Mouse (Mus musculus) yolk sac, embryonic 10.5 days (tissue): Measurements from ENCODE around the gene Yod1.

ENCODE experiments used
- DNase-seq: peaks from one replicate; pipeline ENCODE4 v3.0.0-alpha.2; 2017; ENCODE audit warnings: low spot score

Gene Yod1

GRCm38 (mm10) chr1:130732706-130733658, 15.9 kb downstream of the Yod1 start:
- DNase-seq = no peak

- peak; percentile 47 for DNase-seq
Observed at GRCm38 (mm10) chr1:130733671-130734070, 16.5 kb downstream of the Yod1 start.

DNA sequence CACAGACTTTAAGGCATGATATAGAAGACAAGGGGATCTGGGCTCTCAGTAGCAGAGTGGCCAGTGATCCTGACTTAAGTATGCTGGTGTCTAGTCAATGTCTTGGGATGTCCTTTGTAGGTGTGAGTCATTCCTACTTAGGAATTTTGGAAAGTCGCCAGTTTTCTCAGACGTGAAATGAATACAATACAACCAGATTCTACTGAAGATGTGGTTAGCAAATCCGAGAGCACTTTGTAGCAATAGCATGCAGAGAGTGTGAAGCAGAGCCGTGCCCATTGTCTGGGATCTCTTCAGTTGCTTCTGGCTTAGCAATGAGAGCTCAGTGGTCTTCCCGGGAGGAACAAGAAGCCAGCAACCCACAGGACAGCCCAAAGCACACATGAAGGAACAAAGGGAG, 17.3 kb downstream of the Yod1 start:
- DNase-seq = no peak

DNA sequence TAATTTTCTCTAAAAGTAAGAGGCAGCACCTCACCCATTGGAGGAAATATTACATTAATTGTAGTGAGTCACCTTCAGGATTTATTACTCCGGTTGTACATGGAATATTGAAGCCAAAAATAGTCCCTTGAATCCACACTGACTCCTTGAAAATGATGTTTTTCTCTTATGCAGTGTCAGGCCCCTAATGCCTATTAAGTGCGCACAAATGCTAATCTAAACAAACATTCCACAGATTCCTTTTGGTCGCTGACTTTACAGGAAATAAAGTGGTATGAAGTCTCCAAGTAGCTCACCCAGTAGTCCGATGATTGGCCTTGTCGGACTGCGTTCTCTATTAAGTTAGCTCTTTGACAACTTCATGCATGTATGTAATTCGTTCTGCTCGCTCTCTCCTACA, 17.7 kb downstream of the Yod1 start:
- no peak for DNase-seq

DNA sequence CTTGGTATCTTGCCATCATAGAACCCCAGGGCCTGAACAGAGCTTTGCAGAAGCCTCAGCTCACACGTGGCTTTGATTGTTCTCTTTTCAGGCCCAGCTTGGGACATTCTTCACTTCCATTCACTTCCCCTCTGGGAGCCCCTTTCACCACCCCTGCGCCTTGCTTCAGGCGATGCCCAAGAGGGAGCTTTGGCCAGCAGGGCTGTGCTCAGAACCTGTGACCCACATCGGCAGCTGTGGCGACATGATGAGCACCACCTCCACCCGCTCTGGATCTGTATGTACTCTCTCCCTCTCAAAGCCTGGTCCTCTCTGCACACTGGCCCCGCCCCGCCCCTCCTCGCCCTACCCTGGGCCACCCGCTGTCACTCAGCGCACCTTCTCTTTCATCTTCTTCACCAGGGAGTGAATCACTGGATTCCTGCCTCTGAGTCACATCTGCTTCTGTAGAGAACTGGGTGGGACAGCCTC, 20.3 kb downstream of the Yod1 start:
- no peak for DNase-seq

GRCm38 (mm10) chr1:130737916-130738315, 20.8 kb downstream of the Yod1 start:
- DNase-seq = no peak

DNA sequence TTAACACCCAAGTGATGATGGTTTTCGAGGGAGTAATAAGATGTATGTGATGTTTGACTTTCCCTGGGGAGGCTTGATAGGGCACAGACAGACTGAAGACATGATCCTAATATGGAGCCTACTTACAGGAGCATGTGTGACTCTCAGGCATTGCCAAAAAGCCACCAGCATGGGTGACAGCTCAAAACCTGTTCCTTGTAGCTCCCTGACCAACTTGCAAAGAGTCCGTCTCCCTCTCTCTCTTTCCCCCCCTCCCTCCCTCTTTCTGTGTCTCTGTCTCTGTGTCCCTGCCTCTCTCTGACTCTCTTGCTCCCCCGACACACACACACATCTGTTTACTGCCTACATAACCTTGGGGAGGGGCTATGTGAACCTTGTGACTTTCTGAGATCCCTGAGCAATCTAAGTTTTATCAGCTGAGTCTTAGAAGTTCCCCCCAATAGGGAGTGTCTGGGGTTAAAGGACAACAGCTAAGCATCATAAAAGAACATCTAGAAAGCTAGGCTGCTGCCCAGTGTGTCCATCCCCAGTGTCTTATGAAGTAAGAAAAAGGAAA, 21.5 kb downstream of the Yod1 start:
- peak; percentile 54 for DNase-seq

- DNase-seq = no peak
Observed at GRCm38 (mm10) chr1:130739636-130740035, 22.5 kb downstream of the Yod1 start.

- DNase-seq = no peak
Observed at GRCm38 (mm10) chr1:130740227-130740648, 23.1 kb downstream of the Yod1 start.

DNA sequence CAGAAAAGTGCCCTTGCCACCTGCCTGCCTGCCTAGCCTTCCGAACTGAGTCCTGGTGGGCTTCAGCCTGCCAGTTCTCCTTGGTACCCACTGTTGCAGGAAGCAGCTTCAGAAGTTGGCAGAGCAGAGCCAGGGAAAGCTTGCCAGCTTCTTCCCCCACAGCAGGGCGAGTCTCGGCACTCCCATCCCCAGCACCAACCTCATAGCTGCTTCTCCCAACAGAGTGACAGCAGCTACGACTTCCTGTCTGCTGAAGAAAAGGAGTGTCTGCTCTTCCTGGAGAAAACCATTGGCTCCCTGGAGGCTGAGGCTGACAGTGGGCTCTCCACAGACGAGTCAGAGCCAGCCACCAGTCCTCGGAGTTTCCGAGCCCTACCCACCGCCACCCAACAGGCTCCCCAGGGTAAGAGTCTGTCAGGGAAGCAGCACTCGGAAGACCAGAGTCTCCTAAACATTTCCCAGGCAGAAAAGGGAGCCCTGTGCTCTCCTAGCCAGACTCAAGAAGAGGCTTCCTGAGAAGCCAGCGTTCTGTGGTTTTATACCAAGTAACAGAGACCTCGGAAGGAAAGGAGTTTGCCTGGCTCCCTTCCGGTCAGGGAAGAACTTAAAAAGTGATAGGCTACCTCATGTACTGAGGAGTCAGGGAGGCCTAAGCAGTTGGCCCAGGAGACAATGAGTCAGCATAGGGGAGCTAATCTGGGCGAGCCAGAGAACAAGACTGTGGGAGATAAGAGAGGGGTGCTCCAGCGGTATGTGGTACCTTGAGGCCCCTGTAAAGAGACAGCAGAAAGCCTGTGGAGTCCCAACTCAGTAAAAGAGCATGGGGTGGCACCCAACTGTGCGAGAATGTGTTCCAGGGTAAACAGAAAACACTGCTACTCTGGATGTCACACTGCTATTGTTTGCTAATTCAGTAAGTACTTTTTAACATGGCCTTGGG, 23.9 kb downstream of the Yod1 start:
- peak; percentile 58 for DNase-seq

- no peak for DNase-seq
Observed at GRCm38 (mm10) chr1:130742201-130742600, 25.1 kb downstream of the Yod1 start.

DNA sequence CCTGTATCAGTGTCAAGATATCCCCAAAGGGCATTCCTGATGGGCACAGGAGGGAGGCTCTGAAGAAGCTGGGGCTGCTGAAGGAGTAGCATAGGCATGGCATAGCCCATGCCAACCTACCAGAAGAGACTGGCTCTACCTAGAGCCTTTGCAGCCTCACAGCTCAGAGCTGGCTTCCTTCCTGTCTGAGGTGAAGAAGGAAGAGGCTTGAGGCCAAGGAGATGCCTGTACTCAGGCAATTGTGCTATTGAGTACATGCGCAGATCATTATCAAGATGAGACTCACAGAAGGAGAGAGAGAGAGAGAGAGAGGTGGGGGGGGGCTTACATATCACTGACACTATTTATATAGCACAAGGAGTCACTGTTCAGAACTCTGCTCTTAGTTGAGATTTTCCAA, 26.6 kb downstream of the Yod1 start:
- DNase-seq = no peak

- no peak for DNase-seq
Observed at GRCm38 (mm10) chr1:130744217-130744616, 27.1 kb downstream of the Yod1 start.

DNA sequence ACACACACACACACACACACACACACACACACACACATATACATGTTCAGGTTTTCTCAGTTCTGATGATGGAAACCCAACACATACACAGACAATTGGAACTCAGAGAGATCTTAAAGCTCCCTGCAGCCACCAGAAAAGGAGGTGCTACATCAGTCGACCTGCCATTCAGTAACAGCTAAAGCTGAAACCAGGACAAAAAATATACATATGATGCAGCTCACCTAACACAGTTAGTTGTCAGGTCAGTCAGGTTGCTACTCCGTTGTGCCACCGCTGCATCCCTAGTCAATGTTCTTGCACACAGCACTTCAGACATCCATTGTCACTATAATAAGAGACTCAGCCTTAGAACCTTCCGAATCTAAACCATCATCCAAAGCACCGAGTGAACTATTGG, 27.8 kb downstream of the Yod1 start:
- DNase-seq = no peak

- no peak for DNase-seq
Observed at GRCm38 (mm10) chr1:130745591-130745990, 28.5 kb downstream of the Yod1 start.

DNA sequence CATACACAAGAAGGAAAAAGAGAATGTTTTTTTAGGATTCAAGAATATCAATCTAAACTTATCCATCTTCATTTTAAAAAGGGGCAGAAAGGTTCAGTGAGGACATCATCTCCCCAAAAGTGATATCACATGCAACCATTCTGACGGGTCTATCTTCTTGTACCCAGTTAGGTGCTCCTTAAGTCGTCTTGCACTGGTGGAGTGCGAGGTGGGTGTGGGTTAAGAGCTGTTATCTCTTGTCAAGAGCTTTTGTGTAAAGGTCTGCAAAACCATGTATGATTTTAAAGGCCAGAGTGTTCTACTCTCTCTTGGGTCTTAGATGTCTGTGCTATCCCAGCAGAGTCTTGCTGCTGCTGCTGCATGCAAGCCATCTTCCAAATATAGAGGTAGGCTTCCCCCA, 29.7 kb downstream of the Yod1 start:
- no peak for DNase-seq

GRCm38 (mm10) chr1:130759689-130760088, 42.6 kb downstream of the Yod1 start:
- no peak for DNase-seq

DNA sequence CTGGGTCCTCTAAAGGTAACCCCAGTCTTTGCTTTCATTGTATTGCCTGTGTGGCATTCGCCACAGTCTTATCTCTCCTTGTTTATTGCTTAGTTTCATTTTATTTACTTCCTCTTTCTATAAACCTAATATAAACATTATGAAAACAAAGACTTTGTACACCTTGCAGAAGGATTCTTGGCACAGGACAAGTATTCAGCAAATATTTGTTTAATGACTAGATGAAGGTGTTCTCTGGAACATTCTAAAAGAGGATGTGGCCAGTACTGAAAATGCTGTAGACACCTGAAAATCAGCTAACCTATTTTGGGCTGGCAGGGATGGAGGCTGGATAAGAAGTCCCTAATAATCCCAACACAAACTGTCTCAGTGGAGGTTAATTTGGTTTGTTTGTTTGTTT, 44.5 kb downstream of the Yod1 start:
- no peak for DNase-seq

DNA sequence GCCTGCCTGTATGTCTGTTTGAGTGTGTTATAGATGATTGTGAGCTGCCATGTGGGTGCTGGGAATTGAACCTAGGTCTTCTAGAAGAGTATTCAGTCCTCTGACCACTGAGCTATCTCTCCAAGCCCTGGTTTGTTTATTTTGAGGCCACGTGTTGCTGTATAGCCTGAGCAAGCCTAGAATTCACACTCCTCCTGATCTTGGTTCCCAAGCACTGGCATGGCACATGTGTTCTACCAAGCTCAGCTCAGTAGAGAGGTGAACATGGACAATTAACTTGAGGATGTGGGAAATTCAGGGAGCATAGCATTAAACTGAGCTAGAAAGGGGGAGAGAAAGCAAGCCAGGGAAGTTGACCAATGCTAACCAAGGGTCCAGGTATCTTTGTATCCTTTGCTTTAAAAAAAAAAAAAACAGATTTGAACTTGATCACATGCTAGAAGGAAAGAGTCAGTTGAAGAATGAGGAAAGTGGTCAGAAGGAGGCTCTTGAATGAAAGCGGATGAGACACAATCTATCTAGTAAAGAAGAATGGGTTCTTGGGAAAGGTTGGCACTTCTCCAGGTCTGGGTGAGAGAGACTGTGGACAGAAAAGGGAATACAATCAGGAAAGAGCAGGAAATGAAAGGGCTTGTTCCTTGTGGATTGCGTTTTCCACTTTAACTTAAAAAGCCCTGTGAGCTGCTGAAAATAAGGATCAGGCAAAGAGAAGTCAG, 45.1 kb downstream of the Yod1 start:
- DNase-seq = no peak

DNA sequence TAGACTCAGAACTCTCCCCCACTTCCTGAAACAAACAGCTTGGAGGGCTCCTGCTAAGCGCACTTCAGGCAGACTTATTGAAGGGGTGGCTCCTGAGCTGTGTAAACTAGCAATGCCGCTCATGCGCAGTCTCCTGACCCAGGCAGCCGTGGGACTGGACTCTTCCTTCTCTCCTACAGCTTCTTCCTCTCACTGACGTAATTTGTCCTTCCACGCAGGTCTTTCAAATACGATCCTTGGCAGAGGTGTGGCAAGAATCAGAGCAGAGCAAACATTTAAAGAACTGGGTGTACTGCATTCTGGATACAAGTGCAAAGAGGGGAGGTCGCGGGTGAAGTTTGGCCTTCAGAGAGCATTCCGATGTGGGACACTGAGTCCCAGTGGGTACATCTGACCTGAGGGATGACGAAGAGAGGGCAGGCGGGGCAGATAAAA, 46.9 kb downstream of the Yod1 start:
- peak; percentile 38 for DNase-seq

GRCm38 (mm10) chr1:130767066-130767465, 49.9 kb downstream of the Yod1 start:
- no peak for DNase-seq

DNA sequence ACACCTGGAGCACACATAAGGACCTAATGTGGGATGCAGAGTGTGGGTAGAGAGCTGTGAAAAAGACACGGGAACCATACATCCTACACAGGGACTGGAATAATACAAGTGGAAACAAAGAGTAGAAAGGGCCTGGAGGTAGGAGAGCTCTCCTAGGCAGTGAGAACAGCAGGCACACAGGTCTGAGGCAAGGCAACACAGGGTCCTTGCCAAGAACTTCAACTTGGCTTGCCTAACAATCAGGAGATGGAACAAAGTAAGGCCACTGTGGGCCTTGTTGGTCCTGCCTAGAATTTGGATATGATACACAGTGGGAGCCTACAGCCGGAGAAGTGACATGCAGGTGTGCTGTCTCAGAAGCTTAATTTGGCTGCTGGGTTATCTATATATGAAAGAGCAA, 52.8 kb downstream of the Yod1 start:
- no peak for DNase-seq
